Mouse (Mus musculus) splenic B cell, adult 2 months (primary cell): ENCODE data around the gene Ptpre.

Experiments used
- DNase-seq: peaks from one replicate; pipeline ENCODE4 v3.0.0-alpha.2; 2011; ENCODE audit warnings: low read depth, low spot score
- H3K27me3 ChIP-seq: 2 replicates; pipeline ENCODE4 v1.6.1; 2012; ENCODE audit warnings: mild to moderate bottlenecking, low read length, moderate library complexity, mixed read lengths; ENCODE audit not compliant: control insufficient read depth, poor library complexity, insufficient read depth, severe bottlenecking
- H3K36me3 ChIP-seq: 2 replicates; pipeline ENCODE4 v1.6.1; 2012; ENCODE audit warnings: mild to moderate bottlenecking, low read length, moderate library complexity, mixed read lengths; ENCODE audit not compliant: control insufficient read depth, poor library complexity, insufficient read depth, severe bottlenecking

Ptpre gene

GRCm38 (mm10) chr7:135649306-135649705, 112.0 kb downstream of the Ptpre start:
- no peaks in the 10 kb centered on the region; the same call in 1 of the 2 replicates for H3K36me3 ChIP-seq
- H3K27me3 ChIP-seq = no peaks in the 10 kb centered on the region
- no peak for DNase-seq

GRCm38 (mm10) chr7:135650061-135650460, 112.8 kb downstream of the Ptpre start:
- DNase-seq = peak; percentile 58
- no peaks in the 10 kb centered on the region for H3K27me3 ChIP-seq
- H3K36me3 ChIP-seq = no peaks in the 10 kb centered on the region; the same call in 1 of the 2 replicates

GRCm38 (mm10) chr7:135651831-135652511, 114.7 kb downstream of the Ptpre start:
- Histone ChIP-seq H3K27me3 (no peaks in the 10 kb centered on the region), H3K36me3 (no peaks in the 10 kb centered on the region; the same call in 1 of the 2 replicates)
- DNase-seq = peak; percentile 60

- Histone ChIP-seq H3K27me3 (no peaks in the 10 kb centered on the region), H3K36me3 (no peaks in the 10 kb centered on the region; the same call in 1 of the 2 replicates)
- DNase-seq = peak; percentile 32
These were observed 115.5 kb downstream of the Ptpre start for GRCm38 (mm10) chr7:135652781-135653180.

- no peaks in the 10 kb centered on the region for H3K27me3 ChIP-seq
- DNase-seq = no peak
- no peaks in the 10 kb centered on the region for H3K36me3 ChIP-seq
These were observed 116.3 kb downstream of the Ptpre start for GRCm38 (mm10) chr7:135653601-135654000.

- H3K36me3 ChIP-seq = no peaks in the 10 kb centered on the region; the same call in 1 of the 2 replicates
- DNase-seq = no peak
- H3K27me3 ChIP-seq = no peaks in the 10 kb centered on the region
These were observed 117.0 kb downstream of the Ptpre start for GRCm38 (mm10) chr7:135654288-135654687.

- Histone ChIP-seq H3K36me3 (no peaks in the 10 kb centered on the region; the same call in 1 of the 2 replicates), H3K27me3 (no peaks in the 10 kb centered on the region)
- peak; percentile 18 for DNase-seq
These were observed 117.8 kb downstream of the Ptpre start for GRCm38 (mm10) chr7:135655113-135655512.

GRCm38 (mm10) chr7:135658150-135658549, 120.9 kb downstream of the Ptpre start:
- no peak for DNase-seq
- H3K27me3 ChIP-seq = no peaks in the 10 kb centered on the region

GRCm38 (mm10) chr7:135659314-135659935, 122.1 kb downstream of the Ptpre start:
- peaks cover 6% of the 10 kb centered on the region for H3K36me3 ChIP-seq
- H3K27me3 ChIP-seq = no peaks in the 10 kb centered on the region
- no peak for DNase-seq

More at GRCm38 (mm10) chr7:135658150-135658549, 120.9 kb downstream of the Ptpre start:
- peaks cover 4% of the 10 kb centered on the region for H3K36me3 ChIP-seq

GRCm38 (mm10) chr7:135660314-135660713, 123.0 kb downstream of the Ptpre start:
- no peak for DNase-seq
- peaks cover 11% of the 10 kb centered on the region for H3K36me3 ChIP-seq

GRCm38 (mm10) chr7:135664211-135664610, 126.9 kb downstream of the Ptpre start:
- DNase-seq = no peak
- Histone ChIP-seq H3K27me3 (no peaks in the 10 kb centered on the region), H3K36me3 (peaks cover 11% of the 10 kb centered on the region)

More at GRCm38 (mm10) chr7:135660314-135660713, 123.0 kb downstream of the Ptpre start:
- H3K27me3 ChIP-seq = no peaks in the 10 kb centered on the region

GRCm38 (mm10) chr7:135666314-135666713, 129.0 kb downstream of the Ptpre start:
- H3K36me3 ChIP-seq = peaks cover 10% of the 10 kb centered on the region
- no peak for DNase-seq
- no peaks in the 10 kb centered on the region for H3K27me3 ChIP-seq

- Histone ChIP-seq H3K36me3 (peaks cover 6% of the 10 kb centered on the region), H3K27me3 (no peaks in the 10 kb centered on the region)
- peak; percentile 84 for DNase-seq
These were observed 131.8 kb downstream of the Ptpre start for GRCm38 (mm10) chr7:135668852-135669739.

- no peaks in the 10 kb centered on the region for H3K27me3 ChIP-seq
- DNase-seq = no peak
- no peaks in the 10 kb centered on the region for H3K36me3 ChIP-seq
These were observed 136.3 kb downstream of the Ptpre start for GRCm38 (mm10) chr7:135673576-135673975.
